Mouse (Mus musculus) adrenal gland, postnatal 10 days (tissue): Measurements from ENCODE around the gene Gns. TPM values are rescaled to one million over a fixed set of nuclear protein-coding genes. Genes with fewer than 3 reads are reported as not detected.

Experiments used
- DNase-seq: peaks from one replicate; pipeline ENCODE4 v3.0.0; 2021; ENCODE audit warnings: mixed read lengths
- total RNA-seq, 2 experiments: library from RNA; stranded (reverse); gene quantifications; 2 replicates each; pipeline ENCODE4 v1.2.3; 2021

Gene Gns
- total RNA-seq, 2 experiments from 2014 or later = 115 to 120 TPM

DNA sequence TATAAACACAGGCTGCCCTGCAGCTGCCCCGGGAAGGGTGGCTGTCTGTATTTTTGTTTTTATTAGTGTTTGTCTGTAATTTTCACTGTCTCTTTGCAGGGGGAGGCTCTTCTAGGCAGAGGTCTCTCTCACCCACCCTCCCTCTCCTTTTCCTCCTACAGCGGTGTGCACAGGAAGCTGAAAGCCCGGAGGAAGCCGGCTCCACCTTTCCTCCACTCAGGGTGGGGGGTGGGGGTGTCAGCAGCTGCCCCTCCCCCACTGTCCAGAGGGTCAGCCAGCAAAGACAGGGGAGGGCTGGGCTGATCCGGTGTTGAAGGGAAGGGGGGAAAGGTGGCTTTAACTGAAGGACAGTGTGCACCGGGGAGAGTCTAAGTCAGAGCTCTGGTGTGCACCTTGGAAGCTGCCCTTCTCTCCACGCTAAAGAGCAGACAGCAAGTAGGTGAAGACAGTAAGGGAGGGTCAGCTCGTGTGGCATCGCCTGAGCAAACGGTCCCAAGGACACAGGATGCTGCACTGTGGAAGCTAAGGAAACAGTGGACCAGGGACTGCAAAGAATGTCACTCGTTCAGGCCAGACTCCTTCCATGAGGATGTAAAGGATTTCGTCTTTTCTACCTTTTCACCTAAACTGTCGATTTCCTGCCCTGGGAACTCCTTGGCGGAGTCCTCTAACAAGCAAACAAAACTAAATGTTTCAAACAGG, 65.2 kb downstream of the Gns start:
- peak; percentile 43 for DNase-seq

DNA sequence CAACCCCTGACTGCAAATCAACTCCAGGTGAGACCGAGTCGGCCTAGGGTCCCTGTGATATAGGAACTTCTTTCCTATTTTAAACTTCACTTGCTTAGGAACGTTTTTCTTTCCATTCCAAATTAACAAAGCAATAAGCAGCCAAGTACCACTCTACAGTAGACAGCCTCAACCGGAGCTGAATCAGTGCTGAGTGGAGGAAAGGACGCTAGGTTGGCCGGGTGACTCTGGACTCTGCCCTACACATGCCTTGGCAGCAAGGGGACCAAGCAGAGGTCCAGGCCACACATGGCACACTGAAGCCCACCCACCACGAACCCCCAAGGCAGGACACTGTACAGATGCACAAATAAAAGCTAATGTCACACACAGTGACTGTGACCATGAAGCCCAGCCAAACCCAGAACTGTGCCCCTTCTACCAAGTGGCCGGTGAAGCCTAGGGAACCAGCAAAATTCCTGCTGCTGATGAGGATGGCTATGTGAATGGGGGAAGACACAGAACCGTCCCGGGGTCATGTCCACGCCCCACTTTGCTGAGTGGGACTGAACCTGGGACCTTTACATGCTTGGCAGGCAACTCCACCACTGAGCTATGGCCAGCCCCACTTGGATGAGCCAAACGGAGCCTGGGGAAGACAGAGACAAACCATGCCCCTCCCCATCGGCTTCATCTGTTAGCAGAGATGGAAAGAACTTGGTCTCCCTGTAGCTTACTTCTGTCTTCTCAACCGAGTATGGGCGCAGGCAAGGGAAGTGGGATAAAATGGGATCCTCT, 66.1 kb downstream of the Gns start:
- no peak for DNase-seq

DNA sequence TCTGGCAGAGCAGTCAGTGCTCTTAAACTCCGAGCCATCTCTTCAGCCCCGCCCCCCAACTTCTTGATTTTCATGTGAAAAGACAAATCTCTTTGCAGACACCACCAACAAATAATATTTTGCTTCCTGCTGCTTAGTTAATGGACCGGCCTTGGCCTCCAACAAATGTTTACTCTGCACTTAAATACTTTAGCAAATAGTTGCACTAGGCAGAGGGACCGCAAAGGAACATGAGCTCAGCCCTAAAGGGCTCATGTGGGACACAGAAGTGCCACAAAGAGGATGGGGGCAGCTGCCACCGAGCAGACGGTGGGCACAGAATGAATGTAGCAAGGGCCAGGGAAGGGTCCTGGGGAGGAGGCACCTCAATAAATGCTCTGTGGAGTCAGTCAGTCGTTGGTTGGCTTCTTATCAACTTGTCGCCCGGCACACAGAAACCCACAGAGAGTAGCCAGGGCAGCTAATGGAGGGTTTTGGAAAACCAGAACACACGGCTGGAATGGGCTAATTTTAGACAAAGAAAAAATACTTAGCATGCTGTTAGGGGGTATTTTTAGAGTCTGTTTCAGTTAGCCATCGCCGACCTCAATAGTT, 67.2 kb downstream of the Gns start:
- DNase-seq = no peak

DNA sequence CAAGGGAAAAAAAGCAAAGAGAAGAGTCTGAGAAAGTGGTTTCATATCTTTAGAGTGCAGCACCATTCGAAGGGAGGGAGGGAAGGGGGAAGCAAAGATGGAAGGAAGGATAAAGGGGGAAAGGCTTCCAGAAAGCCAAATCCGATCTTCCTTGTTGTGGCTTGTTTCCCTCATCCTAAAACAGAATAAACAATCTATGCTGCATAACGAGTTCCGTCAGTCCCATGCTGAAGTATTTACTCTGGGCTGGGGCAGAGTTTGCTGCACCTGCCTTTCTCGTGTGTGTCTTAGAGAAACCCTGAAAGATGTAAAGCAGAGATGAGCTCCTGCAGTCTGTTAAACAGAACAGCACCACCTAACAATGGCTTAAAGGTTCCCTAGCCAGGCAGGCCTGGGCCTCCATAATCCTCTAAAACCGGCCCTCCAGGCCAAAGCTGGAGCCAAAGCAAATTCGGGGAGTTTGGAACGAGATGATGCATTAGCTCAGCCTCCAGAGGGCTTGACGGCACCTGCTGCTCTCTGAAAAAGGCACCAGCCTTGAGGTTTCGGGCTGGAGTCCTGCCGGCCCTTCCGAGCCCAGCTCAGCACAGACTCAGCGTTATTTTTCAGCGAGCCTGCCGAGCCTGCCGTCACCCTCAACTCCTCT, 67.9 kb downstream of the Gns start:
- peak; percentile 37 for DNase-seq

DNA sequence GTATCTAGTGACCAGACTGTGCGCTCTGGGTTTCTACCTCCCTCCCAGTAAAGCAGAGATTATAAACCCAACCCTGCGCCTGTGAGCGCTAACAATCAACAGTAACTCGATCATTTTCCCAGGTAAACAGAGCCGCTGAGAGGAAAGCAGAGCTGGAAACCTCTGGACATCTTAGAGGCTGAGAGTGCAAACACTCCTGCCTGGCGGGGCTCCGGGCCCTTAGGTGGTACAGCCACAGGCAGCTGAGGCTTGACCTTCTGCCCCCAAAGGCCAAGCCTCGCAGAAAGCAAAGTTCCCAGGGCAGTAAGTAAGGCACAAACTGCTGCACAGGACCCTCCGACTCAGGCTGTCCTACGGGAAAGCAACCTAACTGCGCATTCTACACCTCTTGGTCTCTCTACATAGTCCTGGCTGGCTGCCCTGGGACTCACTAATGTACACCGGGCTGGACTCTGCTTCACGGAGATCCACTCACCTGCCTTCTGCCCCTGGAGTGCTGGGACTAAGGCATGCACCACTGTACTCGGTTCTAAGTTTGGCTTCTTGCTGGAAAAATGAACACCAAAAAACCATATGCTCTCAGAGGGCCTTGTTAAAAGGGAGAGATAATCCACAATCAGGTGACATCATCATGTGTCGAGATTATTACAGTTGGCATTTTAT, 69.7 kb downstream of the Gns start:
- DNase-seq = no peak

DNA sequence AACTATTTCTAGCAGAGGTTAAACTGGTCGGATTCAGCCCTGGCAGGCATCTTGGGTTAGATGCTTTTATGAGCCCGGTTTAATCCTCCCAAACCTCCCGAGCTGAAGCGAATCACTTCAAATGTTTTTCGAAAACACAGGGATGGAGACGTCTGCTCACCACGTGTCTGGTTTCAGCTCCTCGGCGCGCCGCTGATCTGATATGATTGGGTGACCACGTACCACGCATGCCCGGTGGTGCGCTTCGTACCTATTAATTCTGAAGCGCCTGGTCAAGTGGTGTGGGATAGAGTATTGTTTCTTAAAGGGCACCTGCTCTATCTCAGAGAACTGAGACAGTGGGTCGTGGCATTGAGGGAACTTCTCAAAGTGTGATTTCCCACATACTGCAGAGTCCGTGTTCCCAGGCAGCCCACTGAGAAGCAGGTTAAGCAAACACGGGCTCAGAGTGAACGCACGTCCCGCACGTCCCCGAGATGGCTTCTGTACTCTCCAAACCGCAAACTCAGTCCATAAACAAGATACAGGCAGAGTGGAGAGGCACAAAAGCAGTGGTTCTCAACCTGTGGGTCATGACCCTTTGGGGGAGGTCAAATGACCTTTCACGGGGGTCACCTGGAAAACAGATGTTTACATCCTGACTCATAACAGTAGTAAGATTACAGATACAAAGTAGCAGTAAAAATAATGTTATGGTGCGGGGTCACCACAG, 70.8 kb downstream of the Gns start:
- peak; percentile 57 for DNase-seq

DNA sequence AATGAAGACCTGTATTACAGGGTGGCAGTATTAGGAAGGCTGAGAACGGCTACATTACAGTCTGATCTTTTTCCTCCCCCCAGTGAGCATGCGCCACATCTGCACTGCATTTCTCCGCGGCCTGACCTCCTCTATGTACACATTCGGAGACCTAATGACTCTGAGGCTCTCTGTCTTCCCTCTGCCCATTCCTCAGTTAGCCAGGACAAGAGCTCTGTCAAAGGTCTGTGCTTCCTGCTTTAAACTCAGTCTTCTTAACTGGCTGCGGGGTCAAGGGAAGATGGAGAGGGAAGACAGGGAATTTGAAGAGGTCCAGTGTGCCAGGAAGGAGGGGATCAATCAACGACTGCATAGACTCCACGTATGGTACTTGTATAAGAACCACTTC, 71.4 kb downstream of the Gns start:
- DNase-seq = no peak

DNA sequence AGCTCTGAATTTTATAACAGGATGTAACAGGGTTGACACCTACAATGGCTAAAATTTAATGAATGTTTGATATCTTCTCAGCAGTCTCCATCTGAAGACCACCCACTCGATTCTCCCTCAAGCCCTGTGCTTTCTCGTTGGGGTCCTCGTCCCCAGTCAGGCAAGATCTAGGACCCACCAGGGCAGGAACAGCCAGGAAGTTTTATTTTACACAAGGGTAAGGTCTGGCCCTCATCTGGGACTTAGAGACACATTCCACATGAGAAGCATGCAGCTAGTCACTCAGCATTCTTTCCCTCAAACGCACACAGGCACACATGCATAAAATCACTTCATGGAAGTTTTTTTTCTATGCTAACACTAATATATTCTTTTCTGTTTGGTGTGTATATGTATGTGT, 71.8 kb downstream of the Gns start:
- no peak for DNase-seq

DNA sequence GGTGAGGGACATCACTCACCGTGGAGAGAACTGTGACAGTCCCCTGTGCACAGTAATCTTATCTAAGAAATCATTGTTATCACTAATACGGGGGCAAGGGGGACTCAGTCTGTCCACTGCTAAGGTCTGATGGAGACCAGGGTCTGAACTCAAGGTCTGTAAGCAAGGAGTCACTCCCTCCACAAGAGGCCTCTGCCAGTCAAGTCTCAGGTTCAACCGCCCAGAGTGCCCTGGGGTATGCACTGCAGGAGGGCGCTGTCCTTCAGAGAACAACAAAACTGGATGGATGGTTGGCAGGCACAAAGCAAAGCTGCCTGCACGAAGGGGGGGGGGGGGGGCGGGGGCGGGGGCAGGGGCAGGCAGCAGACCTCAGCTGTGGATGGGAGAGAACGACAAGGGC, 73.2 kb downstream of the Gns start:
- no peak for DNase-seq

DNA sequence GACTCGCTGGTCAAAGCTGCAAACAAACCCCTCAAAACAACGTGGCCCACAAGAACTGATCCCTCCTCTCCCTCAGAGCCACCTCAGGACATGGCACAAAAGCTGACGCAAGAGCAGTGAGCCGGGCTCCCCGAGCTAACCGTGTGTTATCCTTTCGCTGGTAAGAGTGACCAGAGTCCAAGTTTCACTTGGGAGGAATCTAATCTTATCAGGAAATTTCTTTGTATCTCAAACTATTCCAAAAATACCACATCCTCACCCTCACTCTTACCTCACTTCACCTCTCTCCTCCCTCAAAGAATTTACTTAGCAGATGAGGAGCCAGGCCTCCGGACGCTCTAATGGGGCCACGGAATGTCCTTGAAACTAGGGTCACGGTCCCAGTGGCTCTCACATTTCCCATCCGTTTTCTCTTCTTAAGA, 74.4 kb downstream of the Gns start:
- no peak for DNase-seq

DNA sequence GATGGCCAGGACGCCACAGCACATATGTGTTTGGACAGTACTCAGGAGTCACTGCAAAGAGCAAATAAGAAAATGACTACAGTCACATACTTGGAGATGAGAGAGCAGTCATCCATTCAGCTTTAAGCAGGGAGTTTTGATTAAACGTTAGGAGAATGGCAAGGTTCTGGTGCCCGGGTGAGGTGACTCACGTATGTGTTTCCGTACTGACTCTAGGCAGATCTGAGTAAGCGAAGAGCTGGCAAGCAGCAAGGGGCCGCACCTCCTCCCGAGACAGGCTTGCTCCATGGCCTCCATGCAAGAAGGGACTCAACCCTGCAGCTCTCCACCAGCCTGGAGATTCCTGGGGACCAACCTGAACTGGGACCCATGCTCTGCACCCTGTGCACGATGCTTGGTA, 78.9 kb downstream of the Gns start:
- DNase-seq = peak; percentile 57

DNA sequence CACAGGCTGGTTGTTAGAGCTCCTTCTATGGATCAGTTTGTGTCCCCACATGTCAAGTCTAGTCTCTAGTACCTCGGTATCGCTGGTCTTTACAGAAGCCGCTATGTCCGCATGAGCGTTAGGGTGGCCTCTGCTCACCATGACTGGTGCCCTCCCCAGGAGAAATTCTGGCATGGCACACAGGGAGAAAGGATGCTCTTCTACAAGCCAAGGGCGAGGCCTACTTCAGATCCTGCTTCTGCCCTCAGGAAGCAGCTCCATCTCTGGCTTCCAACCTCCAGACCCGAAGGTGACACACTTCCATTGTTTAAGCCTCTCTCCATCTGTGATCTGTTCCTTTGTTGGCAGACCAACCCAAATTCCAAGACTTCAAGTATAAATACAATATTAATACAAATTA, 79.3 kb downstream of the Gns start:
- DNase-seq = no peak

DNA sequence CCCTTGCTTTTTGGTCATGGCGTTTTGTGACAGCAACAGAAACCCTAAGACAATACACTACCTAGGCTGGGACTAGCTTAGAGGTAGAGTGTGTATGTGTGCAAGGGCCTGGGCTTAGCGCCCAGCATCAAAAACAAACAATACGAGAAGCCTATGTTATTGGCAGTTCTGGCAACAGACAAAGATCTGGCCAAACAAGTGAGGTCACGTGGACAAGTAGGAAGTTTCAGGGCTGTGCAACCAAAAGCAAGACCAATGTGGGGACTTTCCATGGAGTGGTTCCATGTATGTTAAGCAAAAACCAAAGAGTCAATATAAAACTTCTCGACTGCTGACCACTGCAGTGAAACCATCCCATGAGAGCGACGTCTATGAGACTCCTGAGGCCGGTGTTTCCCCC, 80.9 kb downstream of the Gns start:
- DNase-seq = no peak

Other genes starting within 250 kb of the Gns start
- gene Tbc1d30, start 13.8 kb upstream of the Gns start, total RNA-seq = 1 to 10 TPM; 2.3 to 3.9 TPM
- gene Rassf3, start 111.3 kb downstream of the Gns start, total RNA-seq = 10 to 100 TPM; 47.9 to 49.1 TPM
- gene Tbk1, start 221.7 kb downstream of the Gns start, total RNA-seq = 10 to 100 TPM; 32.4 to 38.4 TPM